Mouse (Mus musculus) heart, postnatal 25 days (tissue): ENCODE data around the gene Akr1b10. TPM values are rescaled to one million over a fixed set of nuclear protein-coding genes. Genes with fewer than 3 reads are reported as not detected.

ENCODE experiments used
- DNase-seq: peaks from one replicate; pipeline ENCODE4 v3.0.0; 2022; ENCODE audit warnings: low spot score
- intact Hi-C: fragments of 180-260 bp; cut with DNase I; formaldehyde crosslinking; loops from one replicate; pipeline ENCODE4 v1.15.1; 2025
- total RNA-seq, 2 experiments: library from RNA; stranded (reverse); gene quantifications; 2 replicates each; pipeline ENCODE4 v1.2.3; 2021

The Akr1b10 gene
- total RNA-seq, 2 experiments from 2014 or later: 67.4 to 68.0 TPM

DNA sequence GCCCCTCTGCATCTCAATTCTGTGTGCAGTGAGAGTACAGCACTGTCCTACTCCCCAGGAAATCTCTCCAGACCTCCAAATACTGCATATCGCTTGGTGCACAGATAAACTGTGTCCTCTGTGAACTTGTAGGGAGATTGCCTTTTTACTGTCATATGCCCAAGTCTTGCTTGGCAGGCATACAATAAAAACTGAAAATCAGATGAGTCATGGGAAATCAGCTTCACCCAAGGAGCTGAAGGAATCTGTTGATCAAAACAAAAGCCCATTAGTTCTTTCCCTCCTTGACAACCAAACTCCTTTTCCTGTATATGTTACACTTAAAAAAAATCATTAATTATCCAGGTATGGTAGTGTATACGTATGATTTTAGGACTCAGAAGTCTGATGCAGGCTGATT, 59.8 kb downstream of the Akr1b10 start:
- DNase-seq: no peak
- intact Hi-C loops: no loop called here

Other genes with a start within 250 kb of the Akr1b10 start
- 1 to 10 TPM; 8.7 to 9.8 TPM for gene Slc35b4, start 207.1 kb upstream of the Akr1b10 start, total RNA-seq
- 100 to 1,000 TPM; 255 to 264 TPM for gene Akr1b3, start 66.7 kb upstream of the Akr1b10 start, total RNA-seq
- gene Akr1b8, start 30.1 kb upstream of the Akr1b10 start, total RNA-seq: 1 to 10 TPM; 3.7 to 3.9 TPM
- not detected for gene Akr1b7, start 28.1 kb downstream of the Akr1b10 start, total RNA-seq
- gene Bpgm, start 92.0 kb downstream of the Akr1b10 start, total RNA-seq: 100 to 1,000 TPM in 1 of 2 experiments, 10 to 100 TPM in 1; 63.5 to 103 TPM
- gene Cald1, start 214.3 kb downstream of the Akr1b10 start, total RNA-seq: 10 to 100 TPM; 49.3 to 53.1 TPM